21 mouse cellular contexts compared by ENCODE assay signal in genomic region chr9:42019308-42020031, GRCm38 (mm10).
DNase-seq lines count a peak whose midpoint lies in the region; ATAC-seq and TF ChIP-seq lines count a peak whose summit lies in the region.
"Had no signal": no experiment of that assay in that cellular context is flagged by ENCODE, and none has a peak within 500 bp of the region (broad histone marks: within the 10 kb centered on the region; RNA-seq: fewer than 3 reads in every experiment).

No protein-coding gene starts in this region.

- H3K9ac ChIP-seq in heart, embryonic 11.5 days (ENCODE audit: low read depth, low read length): no peak overlapping the region
- H3K9ac ChIP-seq in limb, embryonic 14.5 days (ENCODE audit: low read depth, low read length, severe bottlenecking): 0 out of 2 replicates have a peak overlapping the region, but pooled peaks have one; percentile 9
- H3K9ac ChIP-seq: limb, embryonic 12.5 days; midbrain, embryonic 12.5 days; neural tube, embryonic 12.5 days had no signal

- WGBS in heart, embryonic 10.5 days: 20% methylated on average over 7 of the region's 7 CpGs
- 19% methylated on average over 7 of the region's 7 CpGs for WGBS in heart, embryonic 11.5 days (ENCODE audit: insufficient replicate concordance)
- 42% methylated on average over 7 of the region's 7 CpGs for WGBS in limb, embryonic 14.5 days
- WGBS in limb, embryonic 10.5 days: 34% methylated on average over 7 of the region's 7 CpGs

- H3K4me2 ChIP-seq in heart, embryonic 11.5 days: no peak overlapping the region
- no peak overlapping the region for H3K4me2 ChIP-seq in limb, embryonic 14.5 days (replicated peaks; ENCODE audit: low read depth, low read length, severe bottlenecking)
- H3K4me2 ChIP-seq: limb, embryonic 12.5 days; midbrain, embryonic 12.5 days; neural tube, embryonic 12.5 days had no signal

- H3K36me3 ChIP-seq in heart, embryonic 10.5 days: peaks cover 38% of the 10 kb centered on the region
- H3K36me3 ChIP-seq in heart, embryonic 11.5 days (ENCODE audit: control insufficient read depth, insufficient read depth, low read length): no peaks in the 10 kb centered on the region
- H3K36me3 ChIP-seq in limb, embryonic 14.5 days (ENCODE audit: control insufficient read depth, insufficient read depth, low read length): no peaks in the 10 kb centered on the region; the same call in 1 of the 2 replicates
- peaks cover 11% of the 10 kb centered on the region for H3K36me3 ChIP-seq in limb, embryonic 10.5 days

- H3K4me3 ChIP-seq in heart, embryonic 10.5 days: no peak overlapping the region
- no peak overlapping the region for H3K4me3 ChIP-seq in heart, embryonic 11.5 days (ENCODE audit: low read depth, low read length)
- no peak overlapping the region for H3K4me3 ChIP-seq in limb, embryonic 14.5 days (replicated peaks; ENCODE audit: low read length)
- H3K4me3 ChIP-seq in limb, embryonic 10.5 days: no peak overlapping the region
- H3K4me3 ChIP-seq: layer of hippocampus, adult 2 months; limb, embryonic 12.5 days; midbrain, embryonic 12.5 days; neural tube, embryonic 12.5 days had no signal

- no peak for DNase-seq in heart, embryonic 10.5 days (ENCODE audit: low spot score)
- no peak for DNase-seq in limb, embryonic 14.5 days (ENCODE audit: low spot score)
- no peak for DNase-seq in limb, embryonic 10.5 days (ENCODE audit: low spot score)
- DNase-seq in testis, postnatal 10 days (ENCODE audit: low spot score): peak; percentile 45
- DNase-seq in testis, postnatal 14 days (ENCODE audit: low spot score): no peak
- DNase-seq in thymus, postnatal 0 days (ENCODE audit: low spot score): no peak
- DNase-seq: adrenal gland, postnatal 10 days; cerebellum, adult 18-20 months; cerebellum, postnatal 36 days; gastrocnemius, postnatal 25 days; heart, postnatal 10 days; kidney, adult 2 months; lung, adult 2 months; lung, postnatal 36 days; spleen, adult 18-20 months; thymus, postnatal 36 days had no signal

- peaks cover 12% of the 10 kb centered on the region for H3K4me1 ChIP-seq in heart, embryonic 10.5 days
- H3K4me1 ChIP-seq in heart, embryonic 11.5 days (ENCODE audit: control insufficient read depth, insufficient read depth, low read length): peaks cover 6% of the 10 kb centered on the region; the same call in 1 of the 2 replicates
- peaks cover 6% of the 10 kb centered on the region; the same call in 1 of the 2 replicates for H3K4me1 ChIP-seq in limb, embryonic 14.5 days (ENCODE audit: control insufficient read depth, insufficient read depth, low read length)
- peaks cover 16% of the 10 kb centered on the region for H3K4me1 ChIP-seq in limb, embryonic 10.5 days
- H3K4me1 ChIP-seq: midbrain, embryonic 12.5 days had no signal

- H3K27me3 ChIP-seq in heart, embryonic 10.5 days (ENCODE audit: insufficient read depth, poor library complexity, severe bottlenecking): no peaks in the 10 kb centered on the region
- no peaks in the 10 kb centered on the region for H3K27me3 ChIP-seq in heart, embryonic 11.5 days (ENCODE audit: control insufficient read depth, insufficient read depth, low read length)
- H3K27me3 ChIP-seq in limb, embryonic 14.5 days (ENCODE audit: control insufficient read depth, insufficient read depth, low read length): no peaks in the 10 kb centered on the region
- no peaks in the 10 kb centered on the region for H3K27me3 ChIP-seq in limb, embryonic 10.5 days (ENCODE audit: low read depth, poor library complexity, severe bottlenecking)
- H3K27me3 ChIP-seq: limb, embryonic 12.5 days; neural tube, embryonic 12.5 days had no signal

- no peak for TF ChIP-seq POLR2A in limb, embryonic 14.5 days (IDR thresholded peaks at IDR 0.05; ENCODE audit: borderline replicate concordance, extremely low read depth, insufficient read depth, insufficient read length)

- ATAC-seq in heart, embryonic 11.5 days (replicated peaks; ENCODE audit: insufficient number of reproducible peaks, low FRiP score, low TSS enrichment): no peak
- ATAC-seq in limb, embryonic 14.5 days (ENCODE audit: low FRiP score, low read depth): no peak

- peak overlapping the region; percentile 16; the same call in 1 of the 2 replicates for H3K27ac ChIP-seq in heart, embryonic 10.5 days
- H3K27ac ChIP-seq in heart, embryonic 11.5 days (ENCODE audit: low read depth, low read length): no peak overlapping the region
- no peak overlapping the region for H3K27ac ChIP-seq in limb, embryonic 14.5 days (replicated peaks; ENCODE audit: low read depth, low read length)
- no peak overlapping the region for H3K27ac ChIP-seq in limb, embryonic 10.5 days
- H3K27ac ChIP-seq: layer of hippocampus, adult 2 months; limb, embryonic 12.5 days; midbrain, embryonic 12.5 days; neural tube, embryonic 12.5 days had no signal

- peaks cover 5% of the 10 kb centered on the region for H3K9me3 ChIP-seq in heart, embryonic 10.5 days
- H3K9me3 ChIP-seq in heart, embryonic 11.5 days (replicated peaks; ENCODE audit: control insufficient read depth, low read length): peaks cover 2% of the 10 kb centered on the region; the same call in 1 of the 2 replicates
- peaks cover 6% of the 10 kb centered on the region; the same call in 1 of the 2 replicates for H3K9me3 ChIP-seq in limb, embryonic 14.5 days (ENCODE audit: control insufficient read depth, low read length)
- H3K9me3 ChIP-seq in limb, embryonic 10.5 days (replicated peaks): peaks cover 5% of the 10 kb centered on the region; the same call in 1 of the 2 replicates
